Mouse (Mus musculus): ENCODE results near the gene Hoxc8.

DNA sequence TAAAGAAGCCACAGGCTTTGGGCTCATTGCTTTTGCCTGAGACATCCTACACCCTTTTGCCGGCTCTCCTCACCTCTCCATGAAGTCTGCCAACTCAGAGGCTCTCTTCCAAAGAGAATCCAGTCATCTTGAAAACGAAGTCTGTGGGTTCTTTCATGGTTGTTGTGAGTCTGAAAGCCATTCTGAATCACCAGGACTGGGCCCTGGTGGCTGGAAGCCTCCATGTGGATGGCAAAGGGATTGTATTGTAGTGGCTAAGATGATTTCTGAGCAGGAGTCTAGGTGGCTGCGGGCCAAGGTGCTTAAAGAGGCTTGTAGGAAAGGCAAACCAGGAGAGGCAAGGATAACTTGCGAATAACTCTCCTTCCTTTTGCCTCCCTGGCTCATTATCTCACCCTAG, 11.7 kb downstream of the Hoxc8 start:
- TF ChIP-seq GATA1 (IDR thresholded peaks at IDR 0.05; ENCODE audit: low read length) (no peak), TAL1 (IDR thresholded peaks at IDR 0.05; ENCODE audit: low read length) (no peak)

Data from erythroblast, embryonic 14.5 days (primary cell).